ENCODE assay signal across 9 mouse cellular contexts in genomic region chr10:43574956-43575355, GRCm38 (mm10). TPM values are rescaled to one million over a fixed set of nuclear protein-coding genes. Genes with fewer than 3 reads are reported as not detected.
A peak's percentile ranks its signal among the peaks of the same experiment; 100 is the strongest.
DNase-seq lines count a peak whose midpoint lies in the region; ATAC-seq and TF ChIP-seq lines count a peak whose summit lies in the region.
"Had no signal": no experiment of that assay in that cellular context is flagged by ENCODE, and none has a peak within 500 bp of the region (broad histone marks: within the 10 kb centered on the region; RNA-seq: fewer than 3 reads in every experiment).

No protein-coding gene starts in this region.

- no peak overlapping the region for H3K27ac ChIP-seq in heart, embryonic 12.5 days (ENCODE audit: poor library complexity, severe bottlenecking)
- H3K27ac ChIP-seq in left cerebral cortex, adult 2 months = no peak overlapping the region
- H3K27ac ChIP-seq in testis, adult 2 months (ENCODE audit: control insufficient read depth, insufficient read depth, low read depth, low read length) = no peak overlapping the region
- H3K27ac ChIP-seq: neural tube, embryonic 12.5 days had no signal

- peaks cover 6% of the 10 kb centered on the region for H3K9me3 ChIP-seq in heart, embryonic 12.5 days (replicated peaks)

- TF ChIP-seq CTCF in left cerebral cortex, adult 2 months (IDR thresholded peaks at IDR 0.05) = peak; percentile 91
- peak; percentile 82; the same call in 1 of the 2 replicates for TF ChIP-seq CTCF in testis, adult 2 months (IDR thresholded peaks at IDR 0.05; ENCODE audit: control insufficient read depth, insufficient read depth, insufficient replicate concordance, low read depth, low read length)

- H3K4me3 ChIP-seq in heart, embryonic 12.5 days = no peak overlapping the region
- H3K4me3 ChIP-seq in left cerebral cortex, adult 2 months = no peak overlapping the region
- H3K4me3 ChIP-seq in testis, adult 2 months (ENCODE audit: control insufficient read depth, low read depth, low read length) = no peak overlapping the region
- H3K4me3 ChIP-seq: neural tube, embryonic 12.5 days had no signal

- no peaks in the 10 kb centered on the region for H3K4me1 ChIP-seq in heart, embryonic 12.5 days (replicated peaks)
- H3K4me1 ChIP-seq in testis, adult 2 months (ENCODE audit: control insufficient read depth, insufficient read depth, low read length) = peaks cover 13% of the 10 kb centered on the region

- 3% methylated on average over 3 of the region's 3 CpGs for WGBS in heart, embryonic 12.5 days

- H3K27me3 ChIP-seq in heart, embryonic 12.5 days (replicated peaks) = no peaks in the 10 kb centered on the region
- H3K27me3 ChIP-seq in testis, adult 2 months (ENCODE audit: control insufficient read depth, insufficient read depth, low read length) = no peaks in the 10 kb centered on the region
- H3K27me3 ChIP-seq: neural tube, embryonic 12.5 days had no signal

- no peak for TF ChIP-seq POLR2A in testis, adult 2 months (IDR thresholded peaks at IDR 0.05; ENCODE audit: control insufficient read depth, low read depth, low read length)

- no peaks in the 10 kb centered on the region for H3K36me3 ChIP-seq in heart, embryonic 12.5 days
- H3K36me3 ChIP-seq in testis, adult 2 months (ENCODE audit: control insufficient read depth, insufficient read depth, low read length) = no peaks in the 10 kb centered on the region
- H3K36me3 ChIP-seq: neural tube, embryonic 12.5 days had no signal

- ATAC-seq in heart, embryonic 12.5 days (ENCODE audit: insufficient number of reproducible peaks, low FRiP score) = no peak
- ATAC-seq in monocyte, adult 5-6 weeks (replicated peaks; ENCODE audit: insufficient number of reproducible peaks, low FRiP score, low TSS enrichment, poor library complexity, severe bottlenecking) = 0 out of 2 replicates have a peak, but pooled peaks have one; percentile 71

- no peak overlapping the region for H3K4me2 ChIP-seq in heart, embryonic 12.5 days
- H3K4me2 ChIP-seq: neural tube, embryonic 12.5 days had no signal

- intact Hi-C loops in left cerebral cortex, adult 2 months (cut with DNase I) = loop anchor here (1.0 to 10.0 kb wide), 4 partner anchors 92 to 490 kb away; no protein-coding TSS in a partner anchor

- H3K9ac ChIP-seq in heart, embryonic 12.5 days = no peak overlapping the region
- H3K9ac ChIP-seq: neural tube, embryonic 12.5 days had no signal

- DNase-seq in heart, adult 11 months = peak; percentile 90
- peak; percentile 80 for DNase-seq in ZHBTc4 (ENCODE audit: low read depth, low spot score)
- peak; percentile 71 to 86 for DNase-seq in cerebellum, postnatal 4 days (ENCODE audit: low spot score in 2 of 2)
- DNase-seq in heart, adult 8-10 months (ENCODE audit: low spot score) = peak; percentile 68
- DNase-seq in left cerebral cortex, adult 2 months (ENCODE audit: extremely low spot score in 1 of 2, low spot score in 2 of 2) = peak; percentile 77 to 80

RNA-seq across cellular contexts. Expression of gene Cd24a, which starts 3.1 kb away (rescaled TPM):
- 89.2 and 91.1 TPM in 2 replicates for polyA plus RNA-seq in heart, embryonic 12.5 days (2016; fragmentation: Nextera tagmentation; extraction: Ambion mirVana)
- total RNA-seq in heart, adult 8-10 months (2022) = 10 to 100 TPM in 1 of 4 experiments, 1 to 10 TPM in 3; 2.2 to 12.2 (median 3.4) TPM
- total RNA-seq in left cerebral cortex, adult 2 months (2021) = 1 to 10 TPM; 6.4 to 9.2 TPM
- 46.3 to 319 TPM (median 299 TPM) in 3 replicates for total RNA-seq in monocyte, adult 5-6 weeks (2017)
- 3.9 and 12.4 TPM in 2 replicates for polyA plus RNA-seq in testis, adult 2 months (2012; rRNA removed)

RNA-seq across cellular contexts. Expression of gene 1700021F05Rik, which starts 34.2 kb away (rescaled TPM):
- polyA plus RNA-seq in heart, embryonic 12.5 days (2016; fragmentation: Nextera tagmentation; extraction: Ambion mirVana) = 81.8 and 91.2 TPM in 2 replicates
- total RNA-seq in heart, adult 8-10 months (2022) = 100 to 1,000 TPM; 108 to 122 (median 117) TPM
- 10 to 100 TPM; 43.4 to 50.4 TPM for total RNA-seq in left cerebral cortex, adult 2 months (2021)
- total RNA-seq in monocyte, adult 5-6 weeks (2017) = 40.7 to 52.8 TPM (median 51.9 TPM) in 3 replicates
- 6.9 and 10.0 TPM in 2 replicates for polyA plus RNA-seq in testis, adult 2 months (2012; rRNA removed)

RNA-seq across cellular contexts. Expression of gene Gm9803, which starts 51.1 kb away (rescaled TPM):
- 8.2 and 15.3 TPM in 2 replicates for polyA plus RNA-seq in heart, embryonic 12.5 days (2016; fragmentation: Nextera tagmentation; extraction: Ambion mirVana)
- total RNA-seq in heart, adult 8-10 months (2022) = 10 to 100 TPM in 1 of 4 experiments, 1 to 10 TPM in 2, not detected in 1; 3.6 to 16.9 (median 7.9) TPM
- total RNA-seq in left cerebral cortex, adult 2 months (2021) = 1 to 10 TPM in 1 of 2 experiments, not detected in 1; 7.5 TPM
- 2.1 to 13.0 TPM (median 8.4 TPM) in 3 replicates for total RNA-seq in monocyte, adult 5-6 weeks (2017)
- polyA plus RNA-seq in testis, adult 2 months (2012; rRNA removed) = 258 and 271 TPM in 2 replicates
